Mouse (Mus musculus) sigmoid colon, adult 10 weeks (tissue): ENCODE results near the gene Zfp667. TPM values are rescaled to one million over a fixed set of nuclear protein-coding genes. Genes with fewer than 3 reads are reported as not detected.

ENCODE experiments used
- polyA plus RNA-seq: library from polyadenylated mRNA; stranded (reverse); fragments of 350-450 nt; fragmentation: Illumina TruSeq; extraction: RNeasy Lipid Tissue Mini Kit (QIAGEN cat#74804); gene quantifications from one replicate; pipeline ENCODE4 v1.2.3, GENCODE M21; 2014; ENCODE audit warnings: low read depth, low replicate concordance

Gene Zfp667
- 8.4 TPM for polyA plus RNA-seq

GRCm38 (mm10) chr7:6285842-6286705 lies at the start of gene Zfp667:
Gene Zfp667 (plus strand): TSS chr7:6286579.

GRCm38 (mm10) chr7:6252410-6252809 lies 34.0 kb upstream of the Zfp667 start, which contains the start of gene Epp13:
Gene Epp13 (plus strand): TSS chr7:6252710.

GRCm38 (mm10) chr7:6331233-6331956 lies 45.0 kb downstream of the Zfp667 start, which contains the start of gene Zfp583:
Gene Zfp583 (minus strand): TSS chr7:6331285.

GRCm38 (mm10) chr7:6343501-6344071 lies 57.2 kb downstream of the Zfp667 start, which contains the start of gene Gm3854:
Gene Gm3854 (plus strand): TSS chr7:6343759.

Other genes starting within 250 kb of the Zfp667 start
- not detected for gene Nlrp4c, start 241.4 kb upstream of the Zfp667 start, polyA plus RNA-seq
- gene Zfp787, start 130.6 kb upstream of the Zfp667 start, polyA plus RNA-seq: 8.9 TPM
- gene Zfp444, start 114.4 kb upstream of the Zfp667 start, polyA plus RNA-seq: 5.6 TPM
- not detected for gene Galp, start 89.5 kb upstream of the Zfp667 start, polyA plus RNA-seq
- gene Zscan5b, start 64.3 kb upstream of the Zfp667 start, polyA plus RNA-seq: not detected
- not detected for gene Epp13, start 33.9 kb upstream of the Zfp667 start, polyA plus RNA-seq
- 2.6 TPM for gene Zfp583, start 44.7 kb downstream of the Zfp667 start, polyA plus RNA-seq
- 0.13 TPM for gene Gm3854, start 57.2 kb downstream of the Zfp667 start, polyA plus RNA-seq
- gene Zfp78, start 76.7 kb downstream of the Zfp667 start, polyA plus RNA-seq: 3.2 TPM
- gene Zfp28, start 96.7 kb downstream of the Zfp667 start, polyA plus RNA-seq: 8.6 TPM
- 0.57 TPM for gene Smim17, start 112.1 kb downstream of the Zfp667 start, polyA plus RNA-seq
- not detected for gene Gm20715, start 123.7 kb downstream of the Zfp667 start, polyA plus RNA-seq
- gene Olfr1344, start 152.1 kb downstream of the Zfp667 start, polyA plus RNA-seq: not detected
- not detected for gene Olfr1336, start 169.6 kb downstream of the Zfp667 start, polyA plus RNA-seq
- not detected for gene Olfr1346, start 180.5 kb downstream of the Zfp667 start, polyA plus RNA-seq
- gene Olfr5, start 200.4 kb downstream of the Zfp667 start, polyA plus RNA-seq: not detected
- gene Olfr1347, start 213.2 kb downstream of the Zfp667 start, polyA plus RNA-seq: not detected
- gene Olfr1348, start 222.2 kb downstream of the Zfp667 start, polyA plus RNA-seq: not detected
- not detected for gene Olfr1349, start 236.4 kb downstream of the Zfp667 start, polyA plus RNA-seq